ENCODE assay signal across 8 mouse cellular contexts in genomic region chr6:124661995-124662394, GRCm38 (mm10). TPM values are rescaled to one million over a fixed set of nuclear protein-coding genes. Genes with fewer than 3 reads are reported as not detected.
A peak's percentile ranks its signal among the peaks of the same experiment; 100 is the strongest.
DNase-seq lines count a peak whose midpoint lies in the region; ATAC-seq and TF ChIP-seq lines count a peak whose summit lies in the region.

No protein-coding gene starts in this region.

- no peak for DNase-seq in left cerebral cortex, adult 2 months (ENCODE audit: extremely low spot score in 1 of 2, low spot score in 2 of 2)
- DNase-seq in left cerebral cortex, postnatal 10 days (ENCODE audit: extremely low spot score in 1 of 2, low spot score in 2 of 2), result no peak
- DNase-seq in ovary, postnatal 36 days (ENCODE audit: low spot score), result no peak
- no peak for DNase-seq in frontal cortex, adult 2 months (ENCODE audit: extremely low spot score in 1 of 2, low spot score in 1 of 2)
- no peak for DNase-seq in embryo, embryonic 9.5 days (ENCODE audit: extremely low spot score)

- WGBS in embryonic facial prominence, embryonic 13.5 days, result 28% methylated on average over 6 of the region's 6 CpGs
- 31% methylated on average over 6 of the region's 6 CpGs for WGBS in intestine, embryonic 16.5 days
- WGBS in neural tube, embryonic 13.5 days, result 26% methylated on average over 6 of the region's 6 CpGs

- no peak for TF ChIP-seq CTCF in left cerebral cortex, adult 2 months (IDR thresholded peaks at IDR 0.05)

- ATAC-seq in embryonic facial prominence, embryonic 13.5 days (ENCODE audit: insufficient number of reproducible peaks, insufficient read depth, low FRiP score, low TSS enrichment, low read depth), result no peak
- ATAC-seq in intestine, embryonic 16.5 days, result no peak
- no peak for ATAC-seq in neural tube, embryonic 13.5 days (ENCODE audit: low read depth)

- peaks cover 10% of the 10 kb centered on the region for H3K4me1 ChIP-seq in embryonic facial prominence, embryonic 13.5 days
- H3K4me1 ChIP-seq in intestine, embryonic 16.5 days (ENCODE audit: control insufficient read depth, insufficient read depth, low read length), result 0 out of 2 replicates have a peak, but pooled peaks cover 7% of the 10 kb centered on the region
- H3K4me1 ChIP-seq in neural tube, embryonic 13.5 days (replicated peaks), result peaks cover 17% of the 10 kb centered on the region

- peak overlapping the region; percentile 70 for H3K4me3 ChIP-seq in left cerebral cortex, adult 2 months
- peak overlapping the region; percentile 71 for H3K4me3 ChIP-seq in embryonic facial prominence, embryonic 13.5 days
- H3K4me3 ChIP-seq in intestine, embryonic 16.5 days (ENCODE audit: low read length), result peak overlapping the region; percentile 78
- H3K4me3 ChIP-seq in neural tube, embryonic 13.5 days, result peak overlapping the region; percentile 58

- intact Hi-C loops in left cerebral cortex, adult 2 months (cut with DNase I), result loop anchor here (2.0 kb wide), 2 partner anchors 41 to 79 kb away; partner anchors contain the start of gene Grcc10
- intact Hi-C loops in left cerebral cortex, postnatal 10 days (cut with DNase I), result no loop called here

- H3K27ac ChIP-seq in left cerebral cortex, adult 2 months, result peak overlapping the region; percentile 90
- H3K27ac ChIP-seq in embryonic facial prominence, embryonic 13.5 days, result peak overlapping the region; percentile 80; the same call in 1 of the 2 replicates
- H3K27ac ChIP-seq in intestine, embryonic 16.5 days (ENCODE audit: low read length), result peak overlapping the region; percentile 84
- H3K27ac ChIP-seq in neural tube, embryonic 13.5 days (replicated peaks), result peak overlapping the region; percentile 75

- H3K4me2 ChIP-seq in embryonic facial prominence, embryonic 13.5 days, result peak overlapping the region; percentile 66
- H3K4me2 ChIP-seq in intestine, embryonic 16.5 days (ENCODE audit: low read depth, low read length), result peak overlapping the region; percentile 71
- peak overlapping the region; percentile 65 for H3K4me2 ChIP-seq in neural tube, embryonic 13.5 days

- no peaks in the 10 kb centered on the region for H3K27me3 ChIP-seq in embryonic facial prominence, embryonic 13.5 days
- H3K27me3 ChIP-seq in intestine, embryonic 16.5 days (replicated peaks; ENCODE audit: control insufficient read depth, insufficient read depth, low read length), result no peaks in the 10 kb centered on the region
- no peaks in the 10 kb centered on the region for H3K27me3 ChIP-seq in neural tube, embryonic 13.5 days

- H3K9ac ChIP-seq in embryonic facial prominence, embryonic 13.5 days, result peak overlapping the region; percentile 70
- peak overlapping the region; percentile 82 for H3K9ac ChIP-seq in intestine, embryonic 16.5 days (ENCODE audit: low read depth, low read length)
- H3K9ac ChIP-seq in neural tube, embryonic 13.5 days, result peak overlapping the region; percentile 72

- no peaks in the 10 kb centered on the region for H3K36me3 ChIP-seq in embryonic facial prominence, embryonic 13.5 days
- H3K36me3 ChIP-seq in intestine, embryonic 16.5 days (ENCODE audit: control insufficient read depth, insufficient read depth, low read length), result no peaks in the 10 kb centered on the region
- 0 out of 2 replicates have a peak, but pooled peaks cover 3% of the 10 kb centered on the region for H3K36me3 ChIP-seq in neural tube, embryonic 13.5 days

- no peaks in the 10 kb centered on the region for H3K9me3 ChIP-seq in embryonic facial prominence, embryonic 13.5 days
- H3K9me3 ChIP-seq in intestine, embryonic 16.5 days (ENCODE audit: control insufficient read depth, low read length), result no peaks in the 10 kb centered on the region
- no peaks in the 10 kb centered on the region for H3K9me3 ChIP-seq in neural tube, embryonic 13.5 days

RNA-seq across cellular contexts. Expression of gene Lpcat3, which starts 0.8 kb away (rescaled TPM):
- 10 to 100 TPM; 20.5 to 21.5 TPM for total RNA-seq in left cerebral cortex, adult 2 months (2021)
- total RNA-seq in left cerebral cortex, postnatal 10 days (2021), result 10 to 100 TPM; 29.7 to 36.4 TPM
- polyA plus RNA-seq in embryonic facial prominence, embryonic 13.5 days (2015; fragmentation: Nextera tagmentation; extraction: Ambion mirVana), result 52.0 and 59.3 TPM in 2 replicates
- polyA plus RNA-seq in intestine, embryonic 16.5 days (2015; fragmentation: Nextera tagmentation; extraction: Ambion mirVana), result 195 and 219 TPM in 2 replicates
- polyA plus RNA-seq in neural tube, embryonic 13.5 days (2015; fragmentation: Nextera tagmentation; extraction: Ambion mirVana), result 43.2 and 43.7 TPM in 2 replicates
- 43.0 and 45.9 TPM in 2 replicates for polyA plus RNA-seq in frontal cortex, adult 2 months (2012; rRNA removed)

RNA-seq across cellular contexts. Expression of gene C1s2, which starts 26.1 kb away (rescaled TPM):
- total RNA-seq in left cerebral cortex, adult 2 months (2021), result under 1 TPM; 0.23 to 0.36 TPM
- under 1 TPM; 0.19 to 0.59 TPM for total RNA-seq in left cerebral cortex, postnatal 10 days (2021)
- polyA plus RNA-seq in embryonic facial prominence, embryonic 13.5 days (2015; fragmentation: Nextera tagmentation; extraction: Ambion mirVana), result not detected in 2 replicates
- polyA plus RNA-seq in intestine, embryonic 16.5 days (2015; fragmentation: Nextera tagmentation; extraction: Ambion mirVana), result 0.06 TPM in 1 of 2 replicates, not detected in the other
- polyA plus RNA-seq in neural tube, embryonic 13.5 days (2015; fragmentation: Nextera tagmentation; extraction: Ambion mirVana), result 0.12 TPM in 1 of 2 replicates, not detected in the other
- polyA plus RNA-seq in frontal cortex, adult 2 months (2012; rRNA removed), result 0.59 and 0.62 TPM in 2 replicates

RNA-seq across cellular contexts. Expression of gene Emg1, which starts 50.0 kb away (rescaled TPM):
- 10 to 100 TPM; 47.4 to 50.9 TPM for total RNA-seq in left cerebral cortex, adult 2 months (2021)
- total RNA-seq in left cerebral cortex, postnatal 10 days (2021), result 10 to 100 TPM; 38.0 to 42.6 TPM
- polyA plus RNA-seq in embryonic facial prominence, embryonic 13.5 days (2015; fragmentation: Nextera tagmentation; extraction: Ambion mirVana), result 199 and 214 TPM in 2 replicates
- polyA plus RNA-seq in intestine, embryonic 16.5 days (2015; fragmentation: Nextera tagmentation; extraction: Ambion mirVana), result 202 and 222 TPM in 2 replicates
- polyA plus RNA-seq in neural tube, embryonic 13.5 days (2015; fragmentation: Nextera tagmentation; extraction: Ambion mirVana), result 110 and 120 TPM in 2 replicates
- 62.4 and 68.0 TPM in 2 replicates for polyA plus RNA-seq in frontal cortex, adult 2 months (2012; rRNA removed)

RNA-seq across cellular contexts. Expression of gene Phb2, which starts 50.1 kb away (rescaled TPM):
- total RNA-seq in left cerebral cortex, adult 2 months (2021), result 100 to 1,000 TPM; 115 to 120 TPM
- total RNA-seq in left cerebral cortex, postnatal 10 days (2021), result 100 to 1,000 TPM; 151 to 160 TPM
- polyA plus RNA-seq in embryonic facial prominence, embryonic 13.5 days (2015; fragmentation: Nextera tagmentation; extraction: Ambion mirVana), result 337 and 351 TPM in 2 replicates
- polyA plus RNA-seq in intestine, embryonic 16.5 days (2015; fragmentation: Nextera tagmentation; extraction: Ambion mirVana), result 471 and 489 TPM in 2 replicates
- 259 and 270 TPM in 2 replicates for polyA plus RNA-seq in neural tube, embryonic 13.5 days (2015; fragmentation: Nextera tagmentation; extraction: Ambion mirVana)
- 107 and 108 TPM in 2 replicates for polyA plus RNA-seq in frontal cortex, adult 2 months (2012; rRNA removed)
